Mouse (Mus musculus) E14TG2a.4 (cell line): ENCODE results near the gene Arid3a.

Experiments used
- CTCF ChIP-seq: conservative IDR thresholded peaks from 2 replicates; pipeline ENCODE4 v1.5.1; 2014; ENCODE audit warnings: low read length
- NANOG ChIP-seq: IDR thresholded peaks from 2 replicates; pipeline ENCODE4 v1.6.1; 2014; ENCODE audit warnings: borderline replicate concordance, low read length, mixed read lengths
- POU5F1 ChIP-seq: IDR thresholded peaks from 2 replicates; pipeline ENCODE4 v1.6.1; 2014; ENCODE audit warnings: low read length, borderline replicate concordance

DNA sequence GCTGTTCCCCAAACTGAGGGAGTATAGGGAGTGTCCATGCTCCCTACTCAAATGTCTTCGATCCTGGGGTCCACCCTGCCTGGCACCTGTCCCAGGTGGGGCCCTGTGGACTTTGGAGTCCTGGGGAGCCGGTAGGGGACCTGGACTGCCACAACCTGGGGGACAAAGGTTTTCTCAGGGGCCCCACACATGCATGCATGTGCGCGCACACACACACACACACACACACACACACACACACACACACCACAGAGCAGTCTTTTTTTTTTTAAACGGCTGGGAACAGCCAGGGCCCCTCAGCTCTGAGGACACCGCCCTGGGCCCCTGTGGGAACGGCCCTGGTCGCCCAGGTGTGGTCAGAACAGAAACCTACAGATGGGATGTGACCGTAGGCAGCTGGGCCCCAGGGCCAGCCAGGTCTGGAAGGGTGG lies 16.6 kb downstream of the Arid3a start:
- TF ChIP-seq CTCF = no peak
- no peak for TF ChIP-seq POU5F1
- TF ChIP-seq NANOG = no peak
